Mouse (Mus musculus) left cerebral cortex, adult 8-10 months (tissue): Measurements from ENCODE around the gene Ern1. TPM values are rescaled to one million over a fixed set of nuclear protein-coding genes. Genes with fewer than 3 reads are reported as not detected.
"Not testable (repeated sequence)": the region's sequence is repeated elsewhere in the genome, so short reads cannot be mapped to it uniquely, and the experiment has no call there.

Experiments used
- DNase-seq, 2 experiments: peaks; one replicate each; pipeline ENCODE4 v3.0.0; 2022; ENCODE audit warnings: low spot score in 2 of 2
- total RNA-seq, 4 experiments: library from RNA; stranded (reverse); gene quantifications; 2 replicates each; pipeline ENCODE4 v1.2.4; 2022

The Ern1 gene
- total RNA-seq, 4 experiments from 2014 or later, result 8.2 to 10.5 (median 9.2) TPM

GRCm38 (mm10) chr11:106481651-106482050 lies 6.0 kb downstream of the Ern1 start:
- no peak for DNase-seq

- DNase-seq, result no peak
Observed at GRCm38 (mm10) chr11:106480530-106480885, 7.1 kb downstream of the Ern1 start.

- DNase-seq, result no peak
Observed at GRCm38 (mm10) chr11:106479619-106480529, 7.8 kb downstream of the Ern1 start.

GRCm38 (mm10) chr11:106478745-106479144 lies 8.9 kb downstream of the Ern1 start:
- DNase-seq, result no peak

DNA sequence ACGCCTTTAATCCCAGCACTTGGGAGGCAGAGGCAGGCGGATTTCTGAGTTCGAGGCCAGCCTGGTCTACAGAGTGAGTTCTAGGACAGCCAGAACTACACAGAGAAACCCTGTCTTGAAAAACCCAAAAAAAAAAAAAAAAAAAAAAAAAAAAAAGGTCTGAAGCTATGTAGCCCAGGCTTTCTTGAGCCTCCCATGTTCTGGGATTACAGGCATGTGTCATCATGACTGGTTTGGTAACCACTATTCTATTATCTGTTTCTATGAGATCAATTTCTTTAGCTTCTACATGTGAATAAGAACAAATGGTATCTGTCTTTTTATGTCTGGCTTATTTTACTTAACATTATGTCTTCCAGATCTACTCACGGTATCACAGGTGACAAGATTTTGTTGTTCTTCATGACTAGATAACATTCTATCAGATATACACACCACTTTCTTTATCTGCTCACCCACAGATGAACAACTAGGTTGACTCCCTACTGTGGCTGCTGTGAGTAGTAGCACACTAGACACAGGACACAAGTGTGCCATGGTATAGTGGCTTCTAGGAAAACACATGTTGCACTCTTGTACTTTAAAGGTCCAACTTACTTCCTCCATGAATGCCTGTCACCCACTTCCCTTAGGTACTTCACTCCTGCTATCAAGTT lies 10.0 kb downstream of the Ern1 start:
- no peak for DNase-seq

- no peak for DNase-seq
Observed at GRCm38 (mm10) chr11:106475309-106475708, 12.3 kb downstream of the Ern1 start.

GRCm38 (mm10) chr11:106471629-106472028 lies 16.0 kb downstream of the Ern1 start:
- DNase-seq, result no peak

DNA sequence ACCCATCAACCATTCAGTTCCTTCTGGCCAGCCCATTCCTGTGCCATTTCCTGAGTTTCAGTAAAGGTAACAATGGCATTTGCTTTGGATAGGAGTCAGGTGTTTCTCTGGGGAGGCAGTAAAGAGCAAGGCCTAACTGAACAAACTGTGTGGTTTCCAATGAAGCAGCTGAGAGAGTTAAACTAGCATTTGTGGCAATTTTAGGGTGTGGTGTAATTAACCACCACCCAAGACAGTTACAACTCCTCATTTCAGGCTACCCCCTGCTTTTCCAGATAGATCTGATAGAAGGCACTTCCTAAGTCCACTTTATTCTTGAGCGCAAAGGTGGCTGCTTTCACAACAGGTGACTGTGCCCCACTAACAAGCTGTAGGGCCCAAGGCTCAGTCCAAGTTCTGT lies 19.1 kb downstream of the Ern1 start:
- DNase-seq, result no peak

DNA sequence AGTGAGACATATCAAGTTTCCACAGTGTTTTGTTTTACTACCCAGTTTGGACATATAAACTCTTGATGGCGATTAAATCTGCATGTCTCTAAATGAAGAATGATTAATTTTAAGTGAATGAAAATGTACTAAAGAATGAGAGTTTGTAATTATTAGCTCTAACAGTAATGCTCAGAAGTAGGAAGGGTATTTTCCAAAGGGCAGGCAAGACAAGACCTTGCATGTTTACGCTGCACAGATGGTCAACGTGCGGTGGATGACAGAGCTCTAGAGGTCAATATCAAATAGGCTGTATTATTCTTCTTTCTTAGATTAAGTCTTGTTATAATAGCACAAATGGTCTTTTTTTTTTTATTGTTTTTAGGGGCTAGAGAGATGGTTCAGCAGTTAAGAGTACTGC lies 21.7 kb downstream of the Ern1 start:
- DNase-seq, result no peak

GRCm38 (mm10) chr11:106465545-106465903 lies 22.1 kb downstream of the Ern1 start:
- DNase-seq, result no peak

GRCm38 (mm10) chr11:106464681-106465544 lies 22.7 kb downstream of the Ern1 start:
- no peak for DNase-seq

- no peak for DNase-seq
Observed at GRCm38 (mm10) chr11:106463845-106464244, 23.8 kb downstream of the Ern1 start.

DNA sequence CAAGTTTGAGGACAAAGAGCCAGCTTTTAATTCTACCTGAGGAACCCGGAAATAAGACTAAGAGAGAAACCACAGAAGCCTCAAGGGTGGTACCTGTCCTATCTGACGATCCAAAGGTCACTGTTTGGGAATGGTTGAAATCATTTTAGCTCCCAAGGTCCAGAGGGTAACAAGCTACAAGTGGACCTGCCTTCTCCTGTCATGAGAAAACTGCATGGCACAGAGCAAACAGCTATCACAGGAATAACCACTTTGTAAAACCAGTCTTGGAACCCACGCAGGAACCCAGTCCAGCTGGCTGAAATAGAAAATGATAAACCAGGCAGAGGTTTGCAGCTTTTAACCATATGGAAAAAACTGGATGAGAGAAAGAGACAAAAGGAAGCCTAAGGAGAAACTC lies 25.3 kb downstream of the Ern1 start:
- DNase-seq, result no peak

DNA sequence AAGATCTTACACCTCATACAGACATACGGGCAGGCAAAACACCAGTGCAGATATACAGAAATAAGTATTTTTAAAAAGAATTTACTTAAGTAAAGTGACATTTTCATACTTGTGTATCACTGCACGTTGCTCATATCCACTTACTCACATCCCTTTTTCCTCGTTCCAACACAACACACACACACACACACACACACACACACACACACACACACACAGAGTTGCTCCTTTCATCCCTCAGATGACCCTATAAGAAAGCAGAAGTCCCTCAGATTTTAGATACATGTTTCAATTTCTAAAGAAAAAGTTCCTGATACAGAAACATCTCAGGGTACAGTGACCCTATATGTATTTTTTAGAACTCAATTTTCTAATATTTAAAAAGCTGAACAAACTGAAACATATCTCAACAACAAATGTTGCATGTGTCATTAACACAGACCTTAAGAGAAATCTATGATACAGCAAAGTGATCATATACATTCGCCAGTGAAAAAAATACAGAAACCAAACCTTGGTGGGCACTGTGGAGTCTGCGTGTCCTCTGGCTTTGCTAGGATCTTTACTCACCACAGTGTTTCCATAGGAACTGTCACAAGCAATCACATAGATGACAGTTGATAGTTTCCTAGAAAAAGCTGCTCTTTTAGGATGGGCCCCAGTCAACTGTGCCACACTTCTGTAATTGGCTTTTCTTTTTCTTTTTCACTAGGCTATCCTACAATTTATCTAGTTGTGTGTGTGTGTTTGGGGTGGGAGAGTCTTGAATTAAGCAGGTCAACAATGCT lies 26.3 kb downstream of the Ern1 start:
- no peak for DNase-seq

DNA sequence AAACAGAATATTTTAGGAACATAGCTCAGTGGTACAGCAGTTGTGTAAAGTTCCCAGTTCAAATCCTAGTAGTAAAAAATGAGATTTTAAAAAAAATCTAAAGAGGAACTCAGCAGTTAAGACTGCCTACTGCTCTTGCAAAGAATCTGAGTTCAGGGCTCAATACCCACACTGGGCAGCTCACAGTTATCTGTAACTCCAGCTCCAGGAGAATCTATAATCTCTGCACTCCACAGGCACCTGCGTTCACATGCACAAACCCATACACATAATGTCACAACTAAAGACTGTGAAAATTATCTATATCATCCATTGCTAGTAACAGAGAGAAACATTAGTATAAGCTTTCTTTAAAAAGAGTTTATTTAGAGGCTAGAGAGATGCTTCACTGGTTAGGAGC lies 27.0 kb downstream of the Ern1 start:
- no peak for DNase-seq

DNA sequence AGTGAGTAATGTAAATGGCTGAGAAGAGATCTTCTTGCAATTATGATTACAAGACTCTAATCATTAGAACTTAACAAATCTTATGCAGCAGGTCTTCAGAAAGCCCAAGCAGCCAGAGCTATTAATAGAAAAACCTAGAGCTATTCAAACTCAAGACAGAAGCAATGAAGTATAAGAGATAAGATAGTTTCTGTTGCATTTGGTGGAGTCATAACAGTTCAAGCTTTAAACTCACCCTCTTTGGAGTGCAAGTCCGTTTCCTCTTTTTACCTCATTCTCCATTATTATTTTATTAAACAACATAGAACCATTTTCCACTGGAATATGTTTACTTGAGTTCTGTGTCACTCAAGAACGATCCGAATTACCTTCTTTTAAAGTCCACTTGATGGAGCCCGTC lies 29.1 kb downstream of the Ern1 start:
- DNase-seq, result no peak

DNA sequence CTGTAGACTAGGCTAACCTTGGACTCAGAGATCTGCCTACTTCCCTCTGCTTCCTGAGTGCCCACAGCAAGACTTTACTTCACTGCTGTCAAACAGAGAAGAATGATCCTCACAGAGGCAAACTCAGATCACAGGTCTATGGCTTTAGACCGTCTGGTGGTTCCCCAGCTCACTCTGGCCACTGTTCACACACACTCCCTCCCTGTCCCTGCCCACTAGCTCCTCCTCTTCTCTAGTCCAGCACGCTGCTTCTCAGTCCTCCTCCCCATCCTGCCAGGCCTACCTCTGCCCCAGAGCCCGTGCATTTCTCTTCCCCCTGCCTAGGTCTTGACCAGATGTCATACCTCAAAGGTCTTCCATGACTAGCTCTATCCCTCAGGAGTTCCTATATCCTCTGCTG lies 44.0 kb downstream of the Ern1 start:
- no peak for DNase-seq

DNA sequence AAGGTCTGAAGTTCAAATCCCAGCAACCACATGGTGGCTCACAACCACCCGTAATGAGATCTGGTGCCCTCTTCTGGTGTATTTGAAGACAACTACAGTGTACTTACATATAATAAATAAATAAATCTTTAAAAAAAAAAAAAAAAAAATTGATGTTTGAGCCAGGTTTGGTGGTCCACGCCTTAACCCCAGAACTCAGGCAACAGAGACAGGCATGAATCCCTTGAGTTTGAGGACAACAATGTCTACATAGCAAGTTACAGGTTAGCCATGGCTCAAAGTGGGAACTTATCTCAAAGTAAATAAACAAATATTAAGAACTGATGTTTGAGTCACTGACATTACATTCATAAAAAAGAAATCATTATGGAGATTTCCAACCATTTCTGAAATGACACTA lies 45.1 kb downstream of the Ern1 start:
- not testable (repeated sequence) for DNase-seq

GRCm38 (mm10) chr11:106440318-106440717 lies 47.3 kb downstream of the Ern1 start:
- no peak for DNase-seq

- DNase-seq, result no peak
Observed at GRCm38 (mm10) chr11:106439355-106439754, 48.3 kb downstream of the Ern1 start.

GRCm38 (mm10) chr11:106438524-106439177 lies 49.0 kb downstream of the Ern1 start:
- DNase-seq, result no peak
